Mouse (Mus musculus): ENCODE measurements around the gene Shox2.

The Shox2 gene

DNA sequence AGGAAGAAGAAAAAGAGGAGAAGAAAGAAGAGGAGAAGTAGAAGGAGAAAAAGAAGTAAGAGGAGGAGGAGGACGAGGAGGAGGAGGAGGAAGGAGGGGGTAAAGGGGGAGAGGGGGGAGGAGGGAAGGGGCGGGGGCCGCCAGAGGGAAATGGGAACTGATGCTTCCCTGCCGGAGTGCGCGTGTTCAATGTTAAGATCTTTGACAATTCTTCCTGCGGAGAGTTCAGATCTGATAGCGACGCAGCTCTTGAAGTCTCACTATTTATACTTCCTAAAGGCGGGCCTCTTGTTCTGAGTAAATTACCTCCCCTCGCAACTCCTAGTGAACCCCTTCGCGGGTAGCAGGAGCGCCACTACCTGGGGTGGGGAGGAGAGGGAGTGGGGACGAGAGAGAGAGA, at the start of gene Shox2:
TSS of gene Shox2 (minus strand) at position 66 of the 400 bp plus-strand sequence.
- DNase-seq = no peak

DNA sequence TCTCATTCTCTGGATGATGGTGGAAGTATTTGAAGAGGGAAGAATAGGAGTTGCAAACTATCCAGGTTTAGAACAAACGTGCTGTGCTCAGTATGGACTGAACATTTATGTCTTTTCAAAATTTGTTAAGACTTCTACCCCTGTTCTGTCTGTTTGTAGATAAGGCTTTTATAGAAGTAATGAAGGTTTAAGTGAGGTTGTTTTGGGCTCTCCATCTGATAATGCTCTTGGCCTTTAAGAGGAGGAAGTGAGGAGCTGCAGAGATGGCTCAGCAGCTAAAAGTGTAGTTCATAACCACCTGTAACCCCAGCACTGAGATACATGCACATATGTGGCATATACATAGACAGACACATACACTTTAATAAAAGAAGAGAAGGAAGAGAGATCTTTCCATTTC, 15.2 kb upstream of the Shox2 start:
- DNase-seq = no peak

DNA sequence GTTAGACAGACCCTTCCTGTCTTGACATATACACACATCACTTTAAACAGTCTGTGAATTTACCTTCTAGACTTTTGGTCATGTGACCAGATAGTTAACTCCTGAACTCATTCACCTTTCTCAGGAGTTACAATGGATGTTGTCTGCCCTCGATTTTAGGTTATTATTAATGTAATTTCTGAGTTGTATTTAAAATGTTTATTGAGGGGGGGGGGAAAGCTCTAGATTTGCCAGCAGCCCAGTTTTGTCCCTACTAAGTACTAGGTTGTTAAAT, 4.7 kb upstream of the Shox2 start:
- DNase-seq = no peak

DNA sequence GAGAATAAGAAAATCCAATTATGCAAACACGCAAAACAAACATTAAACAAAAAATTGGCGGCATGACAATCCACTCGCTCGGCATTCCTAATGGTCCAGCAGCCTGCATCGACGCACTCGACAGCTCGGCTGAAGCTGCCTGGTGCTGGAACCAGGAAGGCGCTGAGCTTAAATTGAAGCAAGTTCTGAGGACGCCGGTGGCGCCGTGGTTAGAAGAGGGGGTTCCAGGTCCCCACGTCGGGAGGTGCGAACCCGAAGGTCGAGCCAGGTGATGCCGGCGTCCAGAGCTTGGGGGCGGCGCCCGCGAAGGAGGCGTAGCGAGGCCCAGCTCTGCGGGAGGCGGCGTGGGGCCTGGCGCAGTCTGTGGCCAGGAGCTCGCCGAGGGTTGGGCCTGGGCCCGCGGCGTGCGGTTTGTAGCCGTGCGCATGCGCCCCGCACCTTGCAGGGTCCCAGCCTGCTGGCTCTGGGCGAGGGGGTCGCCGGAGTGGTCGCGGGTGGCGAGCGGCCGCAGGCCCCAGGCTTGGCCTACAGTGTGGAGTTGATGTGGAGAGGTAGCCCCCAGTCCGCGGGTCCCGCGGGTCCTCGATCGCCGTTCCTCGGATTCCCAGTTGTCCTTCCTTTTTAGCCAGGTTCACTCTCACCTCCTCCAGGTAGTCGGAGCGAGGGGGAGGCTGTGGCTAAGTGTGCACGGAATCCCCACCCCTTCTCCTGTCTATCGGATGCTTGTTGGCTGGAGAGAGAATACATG, 4.1 kb upstream of the Shox2 start:
- DNase-seq = peak; percentile 80

DNA sequence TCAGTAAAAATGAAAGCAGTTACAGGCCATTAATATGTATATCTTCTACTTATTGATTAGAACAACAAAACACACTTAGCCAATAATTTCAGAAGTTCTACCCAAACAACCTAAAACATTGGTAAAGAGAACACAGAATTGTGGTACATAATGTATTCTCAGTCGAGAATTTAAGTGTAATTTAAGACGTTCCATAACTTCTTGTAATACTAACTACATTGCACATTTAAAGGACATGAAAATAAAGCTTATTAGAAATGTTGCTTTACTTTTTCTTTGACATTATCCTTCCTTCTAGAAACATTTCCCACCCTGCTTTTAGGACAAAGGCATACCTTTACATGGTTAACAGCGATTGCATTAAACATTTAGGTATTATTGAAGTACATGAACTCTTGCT, 1.9 kb upstream of the Shox2 start:
- DNase-seq = no peak

DNA sequence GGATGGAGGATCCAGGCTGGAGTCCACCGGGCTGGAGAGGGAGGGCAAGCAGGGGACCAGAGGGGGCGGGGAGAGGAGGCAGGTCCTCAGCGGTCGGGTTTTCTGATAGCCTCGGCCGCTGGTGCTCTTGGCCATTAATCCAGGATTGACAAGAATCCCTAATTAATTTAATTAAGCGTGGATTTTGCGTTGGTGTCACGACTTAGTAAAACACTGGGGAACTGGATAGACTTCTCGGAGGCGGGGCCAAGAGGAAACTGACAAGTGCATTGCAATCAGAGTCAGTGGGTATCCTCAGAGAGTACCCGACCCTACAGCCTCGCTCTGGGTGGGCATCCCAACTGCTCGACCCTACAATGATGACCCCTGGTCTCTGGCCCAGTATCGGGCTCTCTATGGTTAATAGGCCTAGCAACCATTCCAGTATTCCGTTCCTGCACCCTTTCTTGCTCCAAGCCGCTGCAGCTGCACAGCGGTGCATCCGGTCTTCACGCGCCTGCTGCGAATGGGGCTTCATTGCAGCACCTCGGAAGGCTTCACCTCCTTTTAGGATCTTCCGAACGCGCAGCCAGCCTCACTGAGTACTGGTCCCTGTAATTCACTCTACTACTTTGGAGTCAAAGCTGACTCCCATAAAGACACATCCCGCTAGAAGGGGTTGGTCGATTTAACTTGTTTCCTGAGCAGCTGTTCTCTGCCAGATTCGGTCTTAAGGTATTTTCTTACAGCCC, 775 bp upstream of the Shox2 start:
- peak; percentile 68 for DNase-seq

DNA sequence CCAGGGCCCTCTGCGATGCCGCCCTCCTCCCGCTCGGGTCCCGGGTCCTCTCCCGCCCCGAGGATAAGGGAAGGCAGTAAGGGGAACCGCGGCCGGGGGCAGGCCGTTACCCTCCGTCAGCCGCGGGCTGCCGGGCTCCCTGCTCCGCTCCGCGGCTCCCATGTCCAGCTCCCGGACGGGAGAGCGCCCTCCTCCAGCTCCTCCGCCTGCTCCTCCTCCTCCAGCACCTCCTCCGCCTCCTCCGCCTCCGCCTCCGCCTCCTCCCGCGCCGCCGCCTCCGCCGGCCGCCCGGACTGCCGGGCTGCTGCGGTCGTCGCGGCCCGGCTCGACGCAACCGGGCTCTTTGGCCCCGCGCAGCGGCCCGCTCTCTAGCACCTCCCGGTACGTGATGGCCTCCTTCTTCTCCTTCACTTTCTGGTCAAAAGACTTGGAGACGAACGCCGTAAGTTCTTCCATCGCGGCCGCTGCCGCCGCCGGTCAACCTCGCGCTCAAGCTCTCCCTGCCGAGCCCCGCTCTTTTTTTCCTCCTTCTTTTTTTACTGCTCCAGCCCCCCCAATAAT, 390 bp downstream of the Shox2 start, which contains the start of gene Rsrc1:
TSS of gene Rsrc1 (plus strand) at position 290 of the 561 bp plus-strand sequence.
- peak; percentile 49 for DNase-seq

DNA sequence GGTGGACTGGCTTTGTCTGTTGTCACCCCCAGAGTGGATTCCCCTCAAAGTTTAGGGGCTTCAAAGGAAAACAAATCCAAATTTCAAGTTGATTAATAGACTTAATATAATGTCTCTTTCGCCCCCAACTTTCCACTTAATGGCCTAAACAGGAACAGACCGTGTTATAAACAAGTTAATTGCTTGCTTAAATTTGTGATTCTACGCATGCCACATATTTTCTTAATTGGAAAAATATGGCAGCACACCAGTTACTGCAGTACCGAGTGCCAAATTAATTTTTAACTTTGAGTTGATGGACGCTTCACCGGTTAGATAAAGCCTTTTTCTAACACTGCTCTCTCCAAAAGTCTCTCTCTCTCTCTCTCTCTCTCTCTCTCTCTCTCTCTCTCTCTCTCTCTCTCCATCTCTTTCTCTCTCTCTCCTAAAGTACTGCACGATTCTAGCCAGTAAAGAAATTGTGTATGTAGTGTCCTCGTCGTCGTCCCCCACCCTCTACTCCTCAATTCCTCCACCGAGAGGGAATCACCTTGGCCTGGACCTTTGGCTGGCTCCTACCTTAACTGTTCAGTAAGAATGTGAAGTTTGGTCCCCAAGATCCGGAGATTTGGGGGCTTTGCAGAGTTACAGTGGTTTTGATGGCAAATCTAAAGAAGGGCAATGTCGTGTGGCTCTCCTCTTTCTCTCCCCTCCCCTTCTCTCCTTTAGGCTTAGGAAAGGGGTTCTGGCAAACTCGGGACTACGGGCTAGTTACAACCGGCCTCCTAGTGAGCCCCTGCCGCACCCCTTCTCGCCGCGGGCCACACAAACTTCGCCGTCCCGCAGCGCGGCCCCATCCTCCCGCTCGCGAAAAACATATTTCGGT, 1.2 kb downstream of the Shox2 start:
- DNase-seq = no peak

DNA sequence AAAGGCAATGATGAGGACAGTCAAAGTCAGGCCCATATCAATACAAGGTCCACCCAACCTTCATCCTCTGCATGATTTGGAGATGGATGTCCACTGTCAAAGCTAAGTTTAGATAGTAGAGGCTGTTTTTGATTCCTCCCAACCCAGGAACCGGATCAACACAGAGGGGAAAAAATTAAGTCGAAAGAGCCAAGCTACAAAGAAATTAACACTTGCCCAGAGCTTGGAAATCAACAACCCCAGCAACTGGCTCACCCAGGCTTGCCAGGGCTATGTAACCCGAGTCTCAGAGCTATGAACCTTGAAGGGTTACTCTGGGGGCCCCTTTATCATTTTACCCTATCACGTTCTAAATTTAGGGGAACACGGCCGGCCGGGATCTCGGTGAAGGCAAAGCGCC, 2.1 kb downstream of the Shox2 start:
- DNase-seq = no peak

DNA sequence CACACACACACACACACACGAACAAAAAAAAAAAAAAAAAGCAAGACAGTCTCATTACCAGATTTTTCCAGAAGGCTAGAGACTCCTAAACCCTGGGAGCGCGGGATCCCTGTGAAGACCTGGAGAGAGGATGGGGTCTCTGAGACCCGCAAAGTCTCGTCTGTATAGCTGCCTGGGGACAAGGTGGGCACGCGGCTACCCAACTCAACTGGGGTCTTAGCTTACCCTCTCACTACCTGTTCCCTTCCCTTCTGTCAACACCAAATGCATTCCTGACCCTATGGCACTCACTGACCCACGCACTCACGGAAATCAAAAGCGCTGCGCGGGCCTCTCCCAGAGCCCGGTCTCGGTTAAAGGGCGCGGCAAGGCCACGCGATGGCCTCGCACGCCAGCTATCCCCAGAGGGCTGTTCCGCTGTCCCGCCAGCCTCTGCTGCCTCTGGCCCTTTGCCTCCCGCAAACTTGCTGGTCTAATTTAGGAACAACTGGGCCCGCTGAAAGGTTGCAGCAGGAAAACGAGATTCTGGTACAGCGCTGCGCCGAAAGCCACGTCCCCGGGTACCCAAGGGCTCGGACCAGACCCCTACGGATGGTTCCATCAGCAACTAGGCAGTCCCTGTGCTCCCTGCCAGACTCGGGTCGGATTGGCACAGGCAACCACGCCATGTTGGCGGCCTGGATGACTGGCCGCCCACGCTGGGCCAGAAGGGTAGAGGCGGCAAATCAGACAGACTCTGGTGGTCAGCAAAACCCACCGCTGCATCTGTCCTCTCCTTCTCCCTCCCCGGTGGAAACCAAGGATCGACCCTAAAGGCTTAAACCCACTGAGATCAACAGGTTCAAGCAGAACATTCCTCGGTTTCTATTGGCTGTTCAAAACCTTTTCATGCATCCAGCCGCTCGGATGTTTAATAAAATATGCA, 2.9 kb downstream of the Shox2 start:
- DNase-seq = no peak

DNA sequence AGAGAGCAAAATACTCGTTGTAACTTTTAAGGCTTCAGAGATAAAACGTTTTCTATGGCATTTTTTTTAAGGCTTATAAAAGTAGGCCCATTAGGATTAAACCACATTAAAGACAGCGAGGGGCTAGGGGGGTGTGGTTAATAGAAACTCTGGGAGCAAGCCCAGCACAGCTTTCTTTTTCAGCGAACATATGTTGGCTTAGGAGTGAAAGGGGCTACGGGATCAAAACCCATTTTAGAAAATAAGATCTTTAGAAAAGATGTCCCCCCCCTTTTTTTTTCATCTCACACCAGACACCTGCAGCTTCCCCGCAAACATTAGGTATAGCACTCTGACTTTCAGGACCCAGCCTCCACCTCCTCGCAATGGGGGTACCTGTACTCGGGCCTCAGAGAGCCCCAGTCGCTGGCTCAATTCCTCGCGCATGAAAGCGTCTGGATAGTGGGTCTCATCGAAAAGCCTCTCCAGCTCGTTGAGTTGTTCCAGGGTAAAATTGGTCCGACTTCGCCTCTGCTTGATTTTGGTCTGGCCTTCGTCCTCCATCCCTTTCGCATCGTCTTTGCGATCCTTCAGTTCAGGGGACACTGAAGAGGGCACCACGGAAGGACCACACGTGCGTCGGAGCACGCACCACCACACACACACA, 3.6 kb downstream of the Shox2 start:
- DNase-seq = no peak

DNA sequence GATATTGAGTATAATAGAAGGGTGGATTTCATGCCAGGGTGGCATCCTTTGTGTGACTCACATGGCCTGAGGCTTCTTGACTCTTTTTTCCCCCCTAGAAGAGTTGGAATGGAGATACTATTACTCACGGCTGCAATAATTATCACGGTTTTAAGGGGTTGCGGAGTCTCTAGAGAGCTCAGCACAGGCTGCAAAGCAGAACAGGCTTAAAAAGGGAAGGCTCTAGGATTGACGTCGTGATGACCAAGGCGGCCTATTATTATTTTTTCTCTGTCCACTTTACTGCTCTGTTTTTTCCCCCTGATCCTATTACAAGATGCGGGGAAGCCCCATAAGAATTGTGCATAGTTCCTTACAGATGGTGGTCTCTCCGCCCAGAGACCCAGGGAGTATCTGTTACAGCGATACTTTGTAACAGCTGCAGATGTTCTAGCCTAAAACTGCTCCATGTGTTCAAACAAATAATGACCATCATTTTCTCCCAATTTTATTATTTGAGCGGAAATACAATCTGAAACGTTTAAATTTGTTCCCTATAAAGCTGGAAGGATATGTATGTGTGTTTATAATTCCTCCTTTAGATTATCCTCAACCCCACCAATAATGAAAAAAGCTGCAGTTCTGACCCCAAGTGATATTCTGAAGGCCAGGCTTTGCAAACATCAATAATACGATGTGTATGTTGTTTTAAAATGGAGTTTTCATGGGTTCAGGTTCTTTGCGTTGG, 4.5 kb downstream of the Shox2 start:
- DNase-seq = no peak

DNA sequence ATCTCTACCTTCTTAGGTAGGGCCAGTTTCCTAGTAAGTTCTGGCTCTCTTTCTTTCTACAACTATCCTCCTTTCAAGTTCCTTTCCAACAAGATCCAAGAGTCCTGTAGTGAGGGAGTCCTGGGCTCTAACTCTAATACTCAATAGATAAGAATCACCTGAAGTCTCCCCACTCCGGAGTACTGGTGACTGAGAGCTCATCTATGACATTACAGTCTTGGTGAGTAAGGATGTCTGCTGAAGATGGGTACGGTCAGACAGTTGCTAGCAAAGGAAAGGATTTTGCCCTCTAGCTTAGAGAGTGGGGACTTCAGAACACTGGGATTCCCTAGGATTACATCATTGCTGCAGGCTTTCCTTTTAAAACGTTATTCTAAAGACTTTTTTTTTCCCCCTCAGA, 7.1 kb downstream of the Shox2 start:
- no peak for DNase-seq

DNA sequence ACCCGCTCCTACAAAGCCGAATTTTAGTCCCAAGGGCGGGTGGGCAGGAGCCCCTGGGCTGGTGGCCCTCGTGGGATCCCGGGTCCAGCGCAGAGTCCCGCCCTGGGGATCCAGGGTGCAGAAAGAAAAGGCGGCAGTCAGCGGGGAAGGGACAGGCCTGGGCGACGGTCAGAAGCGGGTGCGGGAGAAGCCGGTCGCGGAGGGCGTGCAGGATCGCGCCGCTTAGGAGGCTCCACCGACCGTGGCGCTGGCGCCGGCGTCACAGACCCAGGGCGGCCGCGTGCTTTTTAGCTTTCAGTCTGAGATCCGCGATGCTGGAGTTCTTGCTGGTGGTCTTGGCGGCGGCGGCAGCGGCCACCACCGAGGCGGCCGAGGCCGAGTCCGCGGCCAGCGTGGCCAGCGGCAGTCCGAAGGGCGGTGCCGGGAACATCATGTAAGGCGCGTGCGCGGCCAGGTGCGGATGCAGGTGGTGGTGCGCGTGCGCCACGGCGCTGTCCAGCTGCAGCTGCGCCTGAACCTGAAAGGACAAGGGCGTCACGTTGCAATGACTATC, 8.1 kb downstream of the Shox2 start:
- peak; percentile 63 for DNase-seq

DNA sequence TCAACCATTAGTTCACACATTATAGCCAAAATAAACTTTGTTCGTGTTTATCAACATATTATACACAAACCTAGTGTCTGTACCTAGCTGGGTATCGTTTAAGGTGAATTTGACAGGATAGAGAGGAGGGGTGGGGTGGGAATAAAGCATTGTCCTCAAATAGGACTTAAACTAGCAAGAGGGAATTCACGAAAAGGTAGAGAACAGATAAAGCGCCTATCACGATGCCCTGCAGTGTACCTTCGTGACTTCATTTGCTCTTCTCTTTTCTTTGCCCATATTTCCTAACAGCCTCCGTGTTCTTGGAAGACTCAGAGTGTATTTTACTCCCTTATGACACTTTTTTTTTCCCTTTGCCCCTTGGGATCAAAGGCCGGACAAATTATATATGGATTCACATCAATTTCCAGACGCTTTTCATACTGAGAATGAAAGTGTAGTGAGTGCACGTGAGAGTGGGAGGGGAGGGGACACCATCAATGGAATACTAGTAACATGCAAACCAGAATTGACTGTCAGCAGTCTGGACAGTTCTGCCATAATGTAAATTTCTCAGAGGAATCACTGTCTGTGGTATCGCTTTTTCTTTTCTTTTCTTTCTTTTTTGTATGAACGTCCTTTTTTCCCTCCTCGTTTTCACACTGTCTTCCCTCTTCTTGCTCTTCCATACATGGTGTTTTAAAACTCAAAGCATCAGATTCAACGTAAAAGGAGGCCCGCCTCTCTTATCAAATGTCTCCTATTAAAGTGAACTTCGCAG, 9.2 kb downstream of the Shox2 start:
- no peak for DNase-seq

DNA sequence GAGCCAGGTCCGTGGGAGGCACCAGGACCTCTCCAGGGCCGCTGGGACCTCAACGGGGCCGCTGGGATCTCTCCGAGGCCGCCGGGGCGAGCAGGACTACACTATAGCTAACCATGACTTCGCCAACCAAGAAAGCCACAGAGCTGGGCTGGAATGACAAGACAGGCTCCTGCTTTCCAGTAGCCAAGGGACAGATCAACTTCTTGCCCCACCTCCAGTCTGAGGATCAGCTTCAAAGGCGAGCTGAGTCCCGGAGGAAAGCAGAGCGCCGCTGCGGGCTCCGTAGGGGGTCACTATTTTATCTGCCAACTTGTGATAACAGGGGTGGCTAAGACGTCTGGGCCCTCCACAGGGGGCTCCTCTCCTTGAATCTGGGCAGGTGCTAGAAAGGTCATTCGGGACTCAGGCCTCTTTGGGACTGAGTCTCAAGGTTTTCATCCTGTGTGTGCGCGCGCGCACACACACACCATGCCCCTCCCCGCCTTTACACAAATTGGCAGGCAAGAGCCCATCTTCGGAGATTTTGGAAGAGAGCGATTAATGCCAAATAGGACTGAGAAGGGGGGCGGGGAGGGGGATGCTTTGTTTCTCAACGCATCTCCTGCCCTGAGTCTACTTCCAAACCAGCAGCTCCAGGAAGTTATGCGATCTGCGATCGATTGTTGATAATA, 10.8 kb downstream of the Shox2 start:
- DNase-seq = no peak

DNA sequence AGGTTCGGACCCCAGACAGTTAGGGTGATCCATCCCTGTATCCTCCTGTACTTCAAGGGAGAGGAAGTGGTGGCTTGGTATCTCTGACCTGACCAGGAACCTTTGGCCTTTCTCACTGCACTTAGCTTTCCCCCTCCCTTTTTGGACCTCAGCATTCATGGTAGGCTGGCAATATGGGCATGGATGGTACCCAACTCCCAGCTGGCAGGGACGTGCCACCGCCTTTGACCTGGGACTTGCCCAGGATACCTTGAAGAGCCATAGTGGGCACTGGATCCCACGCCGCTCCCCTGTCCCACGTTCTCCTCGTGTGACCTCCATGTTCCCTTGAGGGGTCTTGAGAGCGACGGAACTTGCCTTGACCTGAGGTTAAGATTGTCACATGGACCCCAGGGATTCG, 11.3 kb downstream of the Shox2 start:
- DNase-seq = no peak

DNA sequence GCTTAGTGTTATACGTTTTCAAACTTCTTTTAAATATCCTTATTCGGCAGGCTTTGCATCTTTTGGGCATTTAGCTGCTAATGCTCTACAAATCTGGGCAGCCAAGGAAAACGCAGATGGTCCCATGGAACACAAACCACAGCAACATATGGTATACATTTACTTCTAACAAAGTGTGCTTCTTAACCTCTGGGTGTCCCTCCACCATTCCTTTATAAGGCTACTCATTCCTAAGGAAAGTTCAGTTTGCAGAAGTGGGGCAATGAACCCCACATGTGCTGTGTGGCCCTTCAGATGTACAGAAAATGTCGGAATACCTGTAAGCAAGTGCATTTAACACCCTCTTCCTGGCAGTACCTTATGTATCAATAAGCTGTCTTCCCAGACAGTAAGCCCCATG, 14.1 kb downstream of the Shox2 start:
- DNase-seq = no peak

DNA sequence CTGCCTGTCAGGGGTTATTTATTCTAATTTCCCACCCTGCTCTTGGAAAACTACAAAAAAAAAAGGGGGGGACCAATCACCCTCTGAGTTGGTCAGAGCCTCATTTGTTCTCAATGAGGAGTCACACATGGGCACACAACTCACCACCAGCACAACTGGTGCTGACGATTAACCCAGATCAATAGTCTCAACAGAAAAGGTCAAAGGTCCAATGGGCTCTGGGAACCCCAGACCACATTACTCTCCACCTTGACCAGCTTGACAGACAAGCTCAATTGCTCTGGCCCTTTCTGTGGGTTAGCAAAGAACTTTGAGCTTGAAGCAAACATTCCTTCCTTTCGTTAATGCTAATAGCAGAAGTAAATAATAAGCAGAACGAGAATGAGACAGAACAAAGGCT, 16.7 kb downstream of the Shox2 start:
- no peak for DNase-seq

Measured in thymus, postnatal 4 days (tissue).